Mouse (Mus musculus) liver, adult (tissue): ENCODE results near the gene Eif2d.

Source experiments
- GATA4 ChIP-seq: IDR thresholded peaks from 2 replicates; pipeline ENCODE4 v1.6.1; 2014; ENCODE audit warnings: mild to moderate bottlenecking, low read length; ENCODE audit not compliant: insufficient replicate concordance

Eif2d gene

GRCm38 (mm10) chr1:131198417-131198960, 45.5 kb downstream of the Eif2d start:
- TF ChIP-seq GATA4: no peak

GRCm38 (mm10) chr1:131199118-131199821, 46.3 kb downstream of the Eif2d start:
- no peak for TF ChIP-seq GATA4

- no peak for TF ChIP-seq GATA4
Observed at GRCm38 (mm10) chr1:131199976-131200375, 47.0 kb downstream of the Eif2d start.

GRCm38 (mm10) chr1:131200588-131200987, 47.6 kb downstream of the Eif2d start:
- no peak for TF ChIP-seq GATA4

- TF ChIP-seq GATA4: no peak
Observed at GRCm38 (mm10) chr1:131201391-131201790, 48.4 kb downstream of the Eif2d start.

- TF ChIP-seq GATA4: no peak
Observed at GRCm38 (mm10) chr1:131204461-131204860, 51.5 kb downstream of the Eif2d start.

GRCm38 (mm10) chr1:131206342-131206741, 53.4 kb downstream of the Eif2d start:
- TF ChIP-seq GATA4: no peak

- no peak for TF ChIP-seq GATA4
Observed at GRCm38 (mm10) chr1:131207531-131207930, 54.5 kb downstream of the Eif2d start.

- no peak for TF ChIP-seq GATA4
Observed at GRCm38 (mm10) chr1:131208081-131208480, 55.1 kb downstream of the Eif2d start.

GRCm38 (mm10) chr1:131208800-131209199, 55.8 kb downstream of the Eif2d start:
- TF ChIP-seq GATA4: no peak

- no peak for TF ChIP-seq GATA4
Observed at GRCm38 (mm10) chr1:131209971-131210426, 57.0 kb downstream of the Eif2d start.

- no peak for TF ChIP-seq GATA4
Observed at GRCm38 (mm10) chr1:131211655-131212054, 58.7 kb downstream of the Eif2d start.

- no peak for TF ChIP-seq GATA4
Observed at GRCm38 (mm10) chr1:131212956-131213355, 60.0 kb downstream of the Eif2d start.

- no peak for TF ChIP-seq GATA4
Observed at GRCm38 (mm10) chr1:131213361-131213760, 60.4 kb downstream of the Eif2d start.

GRCm38 (mm10) chr1:131218933-131219332, 66.0 kb downstream of the Eif2d start:
- TF ChIP-seq GATA4: no peak

GRCm38 (mm10) chr1:131221822-131222590, 69.0 kb downstream of the Eif2d start:
- no peak for TF ChIP-seq GATA4
